Mouse (Mus musculus) ES-E14 (cell line): ENCODE data around the gene Rrm1. TPM values are rescaled to one million over a fixed set of nuclear protein-coding genes. Genes with fewer than 3 reads are reported as not detected.

Source experiments
- DNase-seq: peaks from one replicate; pipeline ENCODE4 v3.0.0-alpha.2; 2013; ENCODE audit warnings: low read depth, low spot score
- H3K27ac ChIP-seq: 2 replicates; pipeline ENCODE4 v1.5.1; 2012; ENCODE audit warnings: low read depth, mild to moderate bottlenecking, low read length, moderate library complexity, mixed read lengths; ENCODE audit not compliant: poor library complexity, insufficient read depth, severe bottlenecking
- H3K36me3 ChIP-seq: 2 replicates; pipeline ENCODE4 v1.6.1; 2012; ENCODE audit warnings: mild to moderate bottlenecking, low read length, moderate library complexity, mixed read lengths; ENCODE audit not compliant: control insufficient read depth, poor library complexity, insufficient read depth, severe bottlenecking
- H3K4me1 ChIP-seq, 2 experiments: fragments of 150-350 bp in 1 of 2; sonication (generic) in 1 of 2; 2 replicates each; pipeline ENCODE4 v1.6.1; 2012; ENCODE audit warnings: low read length in 2 of 2, mild to moderate bottlenecking in 1 of 2, mixed read lengths in 1 of 2; ENCODE audit not compliant: control insufficient read depth in 2 of 2, insufficient read depth in 2 of 2, poor library complexity in 1 of 2
- H3K4me3 ChIP-seq, 2 experiments: fragments of 150-350 bp in 1 of 2; sonication (generic) in 1 of 2; 2 replicates each; pipeline ENCODE4 v1.5.1; 2012; ENCODE audit warnings: low read length in 2 of 2, low read depth in 1 of 2, mild to moderate bottlenecking in 1 of 2, mixed read lengths in 1 of 2; ENCODE audit not compliant: insufficient read depth in 1 of 2, poor library complexity in 1 of 2, severe bottlenecking in 1 of 2
- H3K9ac ChIP-seq: 2 replicates; pipeline ENCODE4 v1.6.1; 2012; ENCODE audit warnings: low read depth, mild to moderate bottlenecking, low read length, mixed read lengths; ENCODE audit not compliant: poor library complexity, insufficient read depth, severe bottlenecking
- H3K9me3 ChIP-seq: fragments of 150-350 bp; sonication (generic); 2 replicates; pipeline ENCODE4 v1.6.1; 2012; ENCODE audit warnings: low read depth, mild to moderate bottlenecking, low read length; ENCODE audit not compliant: control insufficient read depth, insufficient read depth
- CHD2 ChIP-seq: IDR thresholded peaks from 2 replicates; pipeline ENCODE4 v1.6.1; 2014; ENCODE audit warnings: mild to moderate bottlenecking, low read depth, low read length, inconsistent platforms
- HCFC1 ChIP-seq: IDR thresholded peaks from 2 replicates; pipeline ENCODE4 v1.6.1; 2012; ENCODE audit warnings: low read length, inconsistent platforms, borderline replicate concordance; ENCODE audit not compliant: insufficient read depth
- MAFK ChIP-seq: IDR thresholded peaks from 2 replicates; pipeline ENCODE4 v1.6.1; 2014; ENCODE audit warnings: mild to moderate bottlenecking, low read depth, low read length, inconsistent platforms; ENCODE audit not compliant: insufficient read depth
- ZC3H11A ChIP-seq: IDR thresholded peaks from 2 replicates; pipeline ENCODE4 v1.6.1; 2012; ENCODE audit warnings: low read depth, mild to moderate bottlenecking, inconsistent platforms, low read length, borderline replicate concordance
- ZNF384 ChIP-seq: IDR thresholded peaks from 2 replicates; pipeline ENCODE4 v1.6.1; 2012; ENCODE audit warnings: low read depth, low read length, inconsistent platforms
- in situ Hi-C, 2 experiments: fragments of 600-800 bp; cut with MboI; formaldehyde crosslinking; loops; one replicate each; pipeline ENCODE4 v1.15.1; 2025; ENCODE audit warnings: low sequenced_read_pairs in 2 of 2, inconsistent platforms in 1 of 2; ENCODE audit not compliant: unreplicated experiment in 2 of 2
- total RNA-seq: library from RNA; depleted of rRNA; stranded (reverse); fragments of 300-350 nt; gene quantifications from 2 replicates; pipeline ENCODE4 v1.2.3, GENCODE M21; 2012

Rrm1 gene
- total RNA-seq, 1 experiment, result 109 TPM

- DNase-seq, result no peak
- Histone ChIP-seq H3K27ac (no peak within 1 kb of the TSS), H3K9me3 (no peaks in the 10 kb centered on the region), H3K9ac (no peak within 1 kb of the TSS), H3K4me1 (no peaks in the 10 kb centered on the region), H3K36me3 (no peaks in the 10 kb centered on the region), H3K4me3 (no peak within 1 kb of the TSS)
- in situ Hi-C loops, result no loop called here
- no peak for TF ChIP-seq ZC3H11A
- TF ChIP-seq ZNF384, result no peak
- TF ChIP-seq MAFK, result no peak
- no peak for TF ChIP-seq CHD2
- TF ChIP-seq HCFC1, result no peak
Observed at GRCm38 (mm10) chr7:102499473-102499872, 58.0 kb downstream of the Rrm1 start, which contains the start of gene Olfr545. Gene Olfr545, minus strand, starts transcription at chr7:102499573.

GRCm38 (mm10) chr7:102501986-102502385 lies 60.5 kb downstream of the Rrm1 start:
- Histone ChIP-seq H3K4me3 (no peak overlapping the region), H3K9ac (no peak overlapping the region), H3K4me1 (no peaks in the 10 kb centered on the region), H3K27ac (no peak overlapping the region), H3K36me3 (no peaks in the 10 kb centered on the region), H3K9me3 (no peaks in the 10 kb centered on the region)
- TF ChIP-seq ZNF384, result no peak
- TF ChIP-seq MAFK, result no peak
- no peak for TF ChIP-seq ZC3H11A
- TF ChIP-seq CHD2, result no peak
- TF ChIP-seq HCFC1, result no peak
- in situ Hi-C loops, result loop anchor here (10.0 to 25.0 kb wide), 3 partner anchors 410 to 610 kb away; partner anchors contain the start of genes Olfr571 (in 2 of the 2) and Olfr572 (in 1 of the 2)
- no peak for DNase-seq

- Histone ChIP-seq H3K36me3 (no peaks in the 10 kb centered on the region), H3K9me3 (no peaks in the 10 kb centered on the region), H3K9ac (no peak overlapping the region), H3K4me1 (no peaks in the 10 kb centered on the region), H3K4me3 (no peak overlapping the region), H3K27ac (no peak overlapping the region)
- no peak for TF ChIP-seq ZNF384
- TF ChIP-seq ZC3H11A, result peak; percentile 82; the same call in 1 of the 2 replicates
- DNase-seq, result peak; percentile 79
- in situ Hi-C loops, result loop anchor here (10.0 to 25.0 kb wide), 3 partner anchors 405 to 605 kb away; partner anchors contain the start of genes Olfr571 (in 2 of the 2) and Olfr572 (in 1 of the 2)
Observed at GRCm38 (mm10) chr7:102506848-102507247, 65.4 kb downstream of the Rrm1 start.

DNA sequence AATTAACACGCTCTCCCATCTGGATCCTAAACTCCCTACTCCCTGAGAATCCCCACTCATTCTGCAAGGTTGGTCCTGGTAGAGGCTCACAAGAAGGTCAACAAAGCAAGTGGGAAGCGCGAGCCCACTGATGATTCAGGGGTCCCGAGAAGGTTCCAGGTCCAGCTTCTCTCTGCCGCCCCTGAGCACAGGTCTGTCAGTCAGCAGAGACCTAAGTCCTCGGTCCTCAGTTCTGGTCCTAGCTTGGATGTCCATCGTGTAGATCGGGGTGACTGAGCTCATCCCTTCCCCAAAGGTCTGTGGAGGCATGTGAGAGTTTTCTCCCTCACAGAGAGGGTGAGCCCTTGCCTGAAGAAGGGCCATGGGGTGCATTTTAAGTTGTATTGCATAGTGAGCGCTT lies 66.6 kb downstream of the Rrm1 start:
- Histone ChIP-seq H3K27ac (no peak overlapping the region), H3K36me3 (no peaks in the 10 kb centered on the region), H3K4me3 (no peak overlapping the region), H3K4me1 (peaks cover 0 to 3% of the 10 kb centered on the region in 2 experiments; a peak in 1 of 4 replicates), H3K9ac (no peak overlapping the region), H3K9me3 (no peaks in the 10 kb centered on the region)
- no peak for DNase-seq
- in situ Hi-C loops, result loop anchor here (10.0 to 25.0 kb wide), 3 partner anchors 404 to 604 kb away; partner anchors contain the start of genes Olfr571 (in 2 of the 2) and Olfr572 (in 1 of the 2)
- TF ChIP-seq ZNF384 (no peak), ZC3H11A (no peak), CHD2 (no peak), MAFK (no peak), HCFC1 (no peak)

DNA sequence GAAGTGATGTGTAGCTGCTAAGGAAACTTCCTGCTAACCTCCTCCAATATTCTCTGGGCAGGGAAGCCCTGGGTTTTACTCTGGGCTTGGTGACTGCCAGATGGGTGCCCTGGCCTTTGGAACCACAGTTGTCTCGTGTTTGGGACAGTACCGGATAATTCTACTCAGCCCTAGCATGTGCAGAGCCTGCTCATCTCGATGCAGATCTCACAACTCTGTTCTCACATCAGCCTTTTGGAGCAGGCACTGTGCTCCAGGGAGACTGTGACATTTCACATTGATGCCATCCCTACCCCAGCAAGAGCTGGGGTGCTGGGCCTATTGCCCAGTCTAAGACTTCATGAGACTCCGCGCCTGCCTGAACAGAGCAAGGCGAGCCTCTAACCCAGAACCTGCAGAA lies 67.2 kb downstream of the Rrm1 start:
- no peak overlapping the region for H3K4me3 ChIP-seq
- H3K9ac ChIP-seq, result no peak overlapping the region
- TF ChIP-seq MAFK, result no peak
- no peak for TF ChIP-seq HCFC1
- TF ChIP-seq ZNF384, result no peak
- no peak for TF ChIP-seq CHD2
- no peak for TF ChIP-seq ZC3H11A
- in situ Hi-C loops, result loop anchor here (10.0 to 25.0 kb wide), 3 partner anchors 404 to 604 kb away; partner anchors contain the start of genes Olfr571 (in 2 of the 2) and Olfr572 (in 1 of the 2)
- H3K9me3 ChIP-seq, result no peaks in the 10 kb centered on the region
- H3K4me1 ChIP-seq, result peaks cover 0 to 3% of the 10 kb centered on the region in 2 experiments; a peak in 1 of 4 replicates
- DNase-seq, result no peak
- no peaks in the 10 kb centered on the region for H3K36me3 ChIP-seq
- no peak overlapping the region for H3K27ac ChIP-seq
